Mouse (Mus musculus) midbrain, postnatal 0 days (tissue): ENCODE measurements at regions not wholly inside any gene's neighbourhood (a gene's known extent, or its start where the extent isn't known, plus 50 kb on each side); places are given as distances from the start of the nearest gene placed in this dataset.
"Not testable (repeated sequence)": the region's sequence is repeated elsewhere in the genome, so short reads cannot be mapped to it uniquely, and the experiment has no call there.

ENCODE experiments used
- ATAC-seq: fragments of 200-750 bp; cut with Nextera tagmentation; 2 replicates; pipeline ENCODE4 v1.8.0; 2017; ENCODE audit warnings: moderate number of reproducible peaks, mild to moderate bottlenecking, moderate TSS enrichment, moderate library complexity; ENCODE audit not compliant: low FRiP score
- DNase-seq: peaks from one replicate; pipeline ENCODE4 v3.0.0-alpha.2; 2015; ENCODE audit warnings: low spot score
- H3K27ac ChIP-seq: fragments of 300-500 bp; sonication (generic); 2 replicates; pipeline ENCODE4 v1.5.1; 2014; ENCODE audit warnings: low read depth, mild to moderate bottlenecking, low read length, mixed read lengths
- H3K27me3 ChIP-seq: fragments of 300-500 bp; sonication (generic); 2 replicates; pipeline ENCODE4 v1.6.1; 2014; ENCODE audit warnings: low read length, control low read depth, mixed read lengths; ENCODE audit not compliant: insufficient read depth
- H3K36me3 ChIP-seq: fragments of 300-500 bp; sonication (generic); 2 replicates; pipeline ENCODE4 v1.6.1; 2014; ENCODE audit warnings: low read length, control low read depth, mixed read lengths; ENCODE audit not compliant: insufficient read depth
- H3K4me1 ChIP-seq: fragments of 300-500 bp; sonication (generic); 2 replicates; pipeline ENCODE4 v1.6.1; 2014; ENCODE audit warnings: mild to moderate bottlenecking, control low read depth, antibody characterized with exemption, low read length, mixed read lengths; ENCODE audit not compliant: insufficient read depth
- H3K4me2 ChIP-seq: fragments of 300-500 bp; sonication (generic); 2 replicates; pipeline ENCODE4 v1.6.1; 2014; ENCODE audit warnings: low read depth, mild to moderate bottlenecking, low read length, mixed read lengths; ENCODE audit not compliant: poor library complexity, severe bottlenecking
- H3K4me3 ChIP-seq: fragments of 300-500 bp; sonication (generic); 2 replicates; pipeline ENCODE4 v1.5.1; 2014; ENCODE audit warnings: low read depth, mild to moderate bottlenecking, low read length, moderate library complexity
- H3K9ac ChIP-seq: fragments of 300-500 bp; sonication (generic); replicated peaks from 2 replicates; pipeline ENCODE4 v1.6.1; 2014; ENCODE audit warnings: mild to moderate bottlenecking, low read length, moderate library complexity, mixed read lengths; ENCODE audit not compliant: poor library complexity, severe bottlenecking
- H3K9me3 ChIP-seq: fragments of 300-500 bp; sonication (generic); 2 replicates; pipeline ENCODE4 v1.6.1; 2016; ENCODE audit warnings: low read length, control low read depth
- CTCF ChIP-seq: IDR thresholded peaks from 2 replicates; pipeline ENCODE4 v1.5.1; 2016; ENCODE audit warnings: antibody characterized with exemption, mild to moderate bottlenecking
- WGBS: fragments of 180-500 bp; shearing (Covaris S2); extraction: QIAGEN DNeasy Blood & Tissue Kit; methylation state at CpG from one replicate; pipeline ENCODE4 v1.1.7; 2014; 5-methylcytosine and 5-hydroxymethylcytosine counted together

DNA sequence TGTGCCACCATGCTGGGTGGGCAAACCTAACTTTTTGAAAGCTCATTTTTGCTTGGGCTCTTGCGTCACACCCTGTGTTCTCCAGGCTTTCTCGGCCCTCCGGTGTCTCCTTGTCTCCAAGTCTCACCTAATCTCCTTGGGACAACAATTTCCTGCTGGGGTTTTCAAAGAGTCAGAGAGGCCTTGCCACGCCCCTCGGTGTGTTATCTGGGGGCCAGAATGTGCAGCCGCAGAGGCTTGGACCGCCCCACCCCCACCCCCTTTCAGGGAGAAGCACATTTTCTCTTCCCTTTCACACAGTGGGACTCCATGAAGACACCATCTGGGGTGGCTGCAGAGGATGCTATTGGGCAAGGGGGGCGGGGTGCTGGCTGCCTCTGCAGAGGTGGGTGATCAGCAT, 76.9 kb upstream of the Med13l start:
- DNase-seq (no peak), ATAC-seq (no peak)
- Histone ChIP-seq H3K4me2 (no peak overlapping the region), H3K4me3 (no peak overlapping the region), H3K27me3 (0 out of 2 replicates have a peak, but pooled peaks cover 3% of the 10 kb centered on the region), H3K4me1 (no peaks in the 10 kb centered on the region), H3K9me3 (no peaks in the 10 kb centered on the region), H3K27ac (no peak overlapping the region), H3K36me3 (no peaks in the 10 kb centered on the region), H3K9ac (no peak overlapping the region)
- TF ChIP-seq CTCF, result no peak
- 11% methylated on average over 8 of the region's 8 CpGs for WGBS

DNA sequence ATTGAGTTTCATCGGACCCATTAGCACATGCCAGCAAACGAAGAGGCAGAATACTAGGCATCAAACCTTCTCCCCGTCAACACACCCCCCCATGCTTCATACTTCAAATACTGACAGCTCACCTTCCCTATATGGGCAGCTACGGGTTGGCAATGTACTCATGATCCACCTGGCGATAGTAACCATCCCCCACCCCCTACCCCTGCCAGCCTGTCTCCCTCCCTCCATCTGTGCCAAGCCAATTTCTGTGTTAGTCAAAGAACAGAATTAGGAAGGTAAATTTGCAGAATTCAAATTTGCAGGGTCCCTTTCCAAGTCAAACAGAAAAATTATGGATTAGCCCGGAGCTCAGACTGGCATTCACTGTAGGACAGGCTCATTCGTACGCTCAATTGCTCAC, 75.3 kb upstream of the Med13l start:
- DNase-seq, result no peak

DNA sequence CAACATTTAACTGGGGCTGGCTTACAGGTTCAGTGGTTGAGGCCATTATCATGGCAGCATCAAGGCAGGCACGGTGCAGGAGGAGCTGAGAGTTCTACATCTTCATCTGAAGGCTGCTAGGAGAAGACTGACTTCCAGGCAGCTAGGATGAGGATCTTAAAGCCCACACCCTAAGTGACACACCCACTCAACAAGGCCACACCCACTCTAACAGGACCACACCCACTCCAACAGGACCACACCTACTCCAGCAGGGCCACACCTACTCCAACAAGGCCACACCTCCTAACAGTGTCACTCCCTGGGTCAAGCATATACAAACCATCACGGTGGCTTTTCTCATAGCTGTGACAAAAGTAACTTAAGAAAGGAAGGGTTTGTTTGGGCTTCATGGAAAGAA, 68.0 kb upstream of the Med13l start:
- not testable (repeated sequence) for H3K4me3 ChIP-seq, H3K4me2 ChIP-seq, H3K27ac ChIP-seq, DNase-seq, H3K4me1 ChIP-seq, ATAC-seq, H3K9ac ChIP-seq, H3K9me3 ChIP-seq, H3K27me3 ChIP-seq, H3K36me3 ChIP-seq
- 85% methylated on average over 2 of the region's 2 CpGs for WGBS

More for the DNA sequence above, 75.3 kb upstream of the Med13l start:
- Histone ChIP-seq H3K4me2 (no peak overlapping the region), H3K4me3 (no peak overlapping the region), H3K9ac (no peak overlapping the region), H3K27ac (no peak overlapping the region), H3K27me3 (0 out of 2 replicates have a peak, but pooled peaks cover 3% of the 10 kb centered on the region), H3K9me3 (no peaks in the 10 kb centered on the region), H3K4me1 (no peaks in the 10 kb centered on the region), H3K36me3 (no peaks in the 10 kb centered on the region)
- no peak for ATAC-seq
- WGBS, result 85% methylated on average over 8 of the region's 8 CpGs
- no peak for TF ChIP-seq CTCF

DNA sequence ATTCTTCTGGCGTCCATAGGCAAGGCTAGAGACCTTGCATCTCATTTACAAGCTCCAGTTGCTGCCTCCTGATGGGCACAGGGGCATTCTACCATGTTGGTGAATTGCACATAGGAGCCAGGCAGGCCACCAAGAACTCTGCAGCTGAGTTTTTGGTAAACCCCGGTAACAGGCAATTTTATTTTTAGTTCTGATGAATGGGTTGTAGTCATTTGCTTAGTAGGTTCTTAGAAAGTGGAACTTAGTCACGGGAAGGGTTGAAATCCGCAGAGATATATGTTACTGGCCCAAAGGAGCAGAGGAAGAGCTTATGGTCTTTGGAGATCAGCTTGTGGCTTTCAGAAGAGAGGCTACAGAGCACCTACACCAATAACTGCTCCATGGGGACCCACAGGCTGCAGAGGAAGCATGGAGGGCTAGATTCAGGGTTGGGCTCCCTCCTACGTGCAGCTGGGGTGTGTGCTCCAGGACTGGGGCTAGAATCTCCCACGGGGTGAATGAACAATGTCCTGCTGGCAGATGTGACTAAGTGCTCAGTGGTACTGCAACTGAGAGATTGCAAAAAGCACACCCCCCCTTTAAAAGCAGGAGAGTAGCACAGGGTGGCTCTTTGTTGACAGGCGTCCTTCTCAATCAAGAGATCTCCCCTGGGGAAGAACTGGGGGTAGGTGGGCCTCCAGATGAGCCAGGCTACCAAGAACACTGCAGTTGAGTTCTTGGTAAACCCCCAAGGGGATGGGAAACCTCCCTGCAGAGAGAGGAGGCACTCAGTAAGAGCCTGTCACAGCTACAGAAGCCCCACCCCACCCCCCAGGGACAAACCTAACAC, 65.6 kb upstream of the Med13l start:
- no peak for TF ChIP-seq CTCF
- no peaks in the 10 kb centered on the region for H3K4me1 ChIP-seq
- no peaks in the 10 kb centered on the region for H3K36me3 ChIP-seq
- no peak for ATAC-seq
- H3K9me3 ChIP-seq, result no peaks in the 10 kb centered on the region
- H3K27me3 ChIP-seq, result no peaks in the 10 kb centered on the region
- H3K4me3 ChIP-seq, result no peak overlapping the region
- no peak overlapping the region for H3K9ac ChIP-seq
- H3K27ac ChIP-seq, result no peak overlapping the region
- H3K4me2 ChIP-seq, result no peak overlapping the region
- no peak for DNase-seq
- WGBS, result 68% methylated on average over 7 of the region's 7 CpGs

GRCm38 (mm10) chr5:118495478-118495760, 65.1 kb upstream of the Med13l start:
- H3K4me3 ChIP-seq, result no peak overlapping the region
- H3K27me3 ChIP-seq, result no peaks in the 10 kb centered on the region
- no peak for TF ChIP-seq CTCF
- ATAC-seq, result no peak
- no peaks in the 10 kb centered on the region for H3K9me3 ChIP-seq
- H3K27ac ChIP-seq, result no peak overlapping the region
- H3K4me2 ChIP-seq, result no peak overlapping the region
- no peaks in the 10 kb centered on the region for H3K4me1 ChIP-seq
- no peak overlapping the region for H3K9ac ChIP-seq
- 77% methylated on average over 2 of the region's 2 CpGs for WGBS
- H3K36me3 ChIP-seq, result no peaks in the 10 kb centered on the region
- no peak for DNase-seq

DNA sequence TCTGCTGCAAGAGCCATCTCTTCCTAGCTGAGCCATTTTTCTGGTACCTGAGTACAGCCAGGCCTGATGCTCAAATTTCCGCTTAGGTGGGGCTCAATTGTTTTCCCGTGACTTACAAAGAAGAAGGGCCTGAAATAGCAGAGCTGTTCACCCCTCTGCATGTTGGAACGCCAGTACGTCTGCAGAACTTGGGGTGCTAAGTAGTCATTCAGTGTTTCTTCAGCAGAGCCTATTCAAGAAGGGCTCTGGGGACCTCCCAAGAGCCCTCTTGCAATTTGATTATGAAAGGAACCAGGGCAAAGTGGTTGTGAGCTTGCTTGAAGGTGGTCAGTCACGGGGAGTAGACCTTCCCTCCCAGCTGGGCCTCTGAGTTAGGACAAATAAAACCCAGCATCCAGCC, 58.9 kb upstream of the Med13l start:
- no peak for TF ChIP-seq CTCF
- H3K4me2 ChIP-seq, result no peak overlapping the region
- no peaks in the 10 kb centered on the region for H3K9me3 ChIP-seq
- no peak overlapping the region for H3K4me3 ChIP-seq
- no peak overlapping the region for H3K9ac ChIP-seq
- 71% methylated on average over 5 of the region's 5 CpGs for WGBS
- no peaks in the 10 kb centered on the region for H3K4me1 ChIP-seq
- H3K36me3 ChIP-seq, result no peaks in the 10 kb centered on the region
- DNase-seq (no peak), ATAC-seq (no peak)
- H3K27ac ChIP-seq, result no peak overlapping the region
- no peaks in the 10 kb centered on the region for H3K27me3 ChIP-seq
